Mouse (Mus musculus) heart, postnatal 0 days (tissue): ENCODE data around the gene Specc1l. TPM values are rescaled to one million over a fixed set of nuclear protein-coding genes. Genes with fewer than 3 reads are reported as not detected.
"Not testable (repeated sequence)": the region's sequence is repeated elsewhere in the genome, so short reads cannot be mapped to it uniquely, and the experiment has no call there.

Experiments
- ATAC-seq: fragments of 200-750 bp; cut with Nextera tagmentation; 2 replicates; pipeline ENCODE4 v1.8.0; 2017; ENCODE audit warnings: low read depth, moderate number of reproducible peaks, moderate library complexity; ENCODE audit not compliant: insufficient read depth
- DNase-seq: peaks from one replicate; pipeline ENCODE4 v3.0.0-alpha.2; 2016; ENCODE audit warnings: low spot score
- H3K27ac ChIP-seq: fragments of 300-500 bp; sonication (generic); 2 replicates; pipeline ENCODE4 v1.5.1; 2014; ENCODE audit warnings: low read depth, mild to moderate bottlenecking
- H3K27me3 ChIP-seq: fragments of 300-500 bp; sonication (generic); 2 replicates; pipeline ENCODE4 v1.6.1; 2014; ENCODE audit warnings: low read length, mixed read lengths; ENCODE audit not compliant: control insufficient read depth, insufficient read depth
- H3K36me3 ChIP-seq: fragments of 300-500 bp; sonication (generic); replicated peaks from 2 replicates; pipeline ENCODE4 v1.6.1; 2014; ENCODE audit warnings: low read length, mixed read lengths; ENCODE audit not compliant: control insufficient read depth, insufficient read depth
- H3K4me1 ChIP-seq: fragments of 300-500 bp; sonication (generic); 2 replicates; pipeline ENCODE4 v1.6.1; 2014; ENCODE audit warnings: antibody characterized with exemption; ENCODE audit not compliant: control insufficient read depth, insufficient read depth
- H3K4me2 ChIP-seq: fragments of 300-500 bp; sonication (generic); 2 replicates; pipeline ENCODE4 v1.6.1; 2014; ENCODE audit warnings: low read depth, mild to moderate bottlenecking, low read length, moderate library complexity
- H3K4me3 ChIP-seq: fragments of 300-500 bp; sonication (generic); 2 replicates; pipeline ENCODE4 v1.5.1; 2014; ENCODE audit warnings: low read depth, low read length
- H3K9ac ChIP-seq: fragments of 300-500 bp; sonication (generic); replicated peaks from 2 replicates; pipeline ENCODE4 v1.6.1; 2014; ENCODE audit warnings: low read depth, low read length, mixed read lengths
- H3K9me3 ChIP-seq: fragments of 300-500 bp; sonication (generic); replicated peaks from 2 replicates; pipeline ENCODE4 v1.6.1; 2016; ENCODE audit warnings: low read length; ENCODE audit not compliant: control insufficient read depth
- CTCF ChIP-seq: IDR thresholded peaks from 2 replicates; pipeline ENCODE4 v1.5.1; 2016; ENCODE audit warnings: antibody characterized with exemption, control low read depth, low read depth
- EP300 ChIP-seq: IDR thresholded peaks from 2 replicates; pipeline ENCODE4 v1.6.1; 2016; ENCODE audit warnings: antibody characterized with exemption, low read depth
- whole genome bisulfite sequencing: fragments of 180-500 bp; shearing (Covaris S2); extraction: QIAGEN DNeasy Blood & Tissue Kit; methylation state at CpG from one replicate; pipeline ENCODE4 v1.1.7; 2014; 5-methylcytosine and 5-hydroxymethylcytosine counted together
- polyA plus RNA-seq: library from polyadenylated mRNA; unstranded; fragments of >200 nt; fragmentation: Nextera tagmentation; extraction: Ambion mirVana; gene quantifications from 2 replicates; pipeline ENCODE4 v1.2.1, GENCODE M21; 2015
- total RNA-seq: library from RNA; depleted of rRNA; stranded (reverse); fragments of >200 nt; gene quantifications from 2 replicates; pipeline ENCODE4 v1.2.3, GENCODE M21; 2014; ENCODE audit warnings: low replicate concordance

Specc1l gene
- total and polyA plus RNA-seq, 2 experiments from 2014 or later: 13.3 to 23.4 TPM

GRCm38 (mm10) chr10:75288579-75288978 is 76.7 kb downstream of the Specc1l start:
- H3K4me1 ChIP-seq: no peaks in the 10 kb centered on the region
- no peak overlapping the region for H3K4me2 ChIP-seq
- no peaks in the 10 kb centered on the region for H3K27me3 ChIP-seq
- H3K9ac ChIP-seq: no peak overlapping the region
- no peak overlapping the region for H3K4me3 ChIP-seq
- H3K9me3 ChIP-seq: no peaks in the 10 kb centered on the region
- no peak for TF ChIP-seq CTCF
- TF ChIP-seq EP300: no peak
- no peak overlapping the region; the same call in 1 of the 2 replicates for H3K27ac ChIP-seq
- DNase-seq (no peak), ATAC-seq (no peak)
- peaks cover 26% of the 10 kb centered on the region for H3K36me3 ChIP-seq
- 68% methylated on average over 7 of the region's 7 CpGs for WGBS

GRCm38 (mm10) chr10:75289392-75289791 is 77.5 kb downstream of the Specc1l start:
- H3K4me1 ChIP-seq: 0 out of 2 replicates have a peak, but pooled peaks cover 6% of the 10 kb centered on the region

DNA sequence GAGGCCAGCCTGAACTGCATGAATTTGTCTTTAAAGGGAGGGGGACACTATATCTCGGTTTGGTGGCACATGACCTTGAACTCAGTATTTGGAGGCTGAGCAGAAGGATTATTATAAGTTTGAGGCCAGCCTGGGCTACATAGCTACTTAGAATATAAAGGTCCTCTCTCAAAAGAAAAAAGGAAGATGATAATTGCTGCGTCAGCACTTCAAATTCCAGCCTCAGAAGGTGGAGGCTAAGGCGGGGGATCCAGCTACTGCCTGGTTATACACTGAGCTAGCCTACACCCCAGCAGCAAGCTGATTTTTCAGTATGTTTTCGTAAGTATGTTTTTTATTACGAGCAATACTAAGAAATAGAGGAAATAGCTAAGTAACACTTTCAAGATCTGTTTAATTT is 78.8 kb downstream of the Specc1l start:
- DNase-seq: no peak
- Histone ChIP-seq H3K4me1 (0 out of 2 replicates have a peak, but pooled peaks cover 6% of the 10 kb centered on the region), H3K27ac (no peak overlapping the region), H3K4me3 (no peak overlapping the region), H3K9me3 (no peaks in the 10 kb centered on the region), H3K27me3 (no peaks in the 10 kb centered on the region), H3K4me2 (no peak overlapping the region), H3K9ac (no peak overlapping the region), H3K36me3 (peaks cover 19% of the 10 kb centered on the region)
- WGBS: 89% methylated on average over 5 of the region's 5 CpGs
- TF ChIP-seq EP300 (no peak), CTCF (no peak)
- ATAC-seq: no peak

More at GRCm38 (mm10) chr10:75289392-75289791, 77.5 kb downstream of the Specc1l start:
- 53% methylated on average over 4 of the region's 4 CpGs for WGBS
- no peak overlapping the region for H3K27ac ChIP-seq
- peaks cover 19% of the 10 kb centered on the region for H3K36me3 ChIP-seq
- H3K4me2 ChIP-seq: no peak overlapping the region
- TF ChIP-seq EP300: no peak
- TF ChIP-seq CTCF: no peak
- no peaks in the 10 kb centered on the region for H3K27me3 ChIP-seq
- no peak overlapping the region for H3K4me3 ChIP-seq
- H3K9ac ChIP-seq: no peak overlapping the region
- ATAC-seq (no peak), DNase-seq (no peak)
- H3K9me3 ChIP-seq: no peaks in the 10 kb centered on the region

GRCm38 (mm10) chr10:75291338-75291737 is 79.5 kb downstream of the Specc1l start:
- Histone ChIP-seq H3K4me1 (0 out of 2 replicates have a peak, but pooled peaks cover 6% of the 10 kb centered on the region), H3K4me2 (no peak overlapping the region), H3K36me3 (peaks cover 23% of the 10 kb centered on the region), H3K9me3 (no peaks in the 10 kb centered on the region), H3K27ac (no peak overlapping the region), H3K27me3 (no peaks in the 10 kb centered on the region), H3K4me3 (no peak overlapping the region), H3K9ac (no peak overlapping the region)
- TF ChIP-seq EP300: no peak
- WGBS: 63% methylated on average over 1 of the region's 1 CpGs
- no peak for DNase-seq
- no peak for ATAC-seq

DNA sequence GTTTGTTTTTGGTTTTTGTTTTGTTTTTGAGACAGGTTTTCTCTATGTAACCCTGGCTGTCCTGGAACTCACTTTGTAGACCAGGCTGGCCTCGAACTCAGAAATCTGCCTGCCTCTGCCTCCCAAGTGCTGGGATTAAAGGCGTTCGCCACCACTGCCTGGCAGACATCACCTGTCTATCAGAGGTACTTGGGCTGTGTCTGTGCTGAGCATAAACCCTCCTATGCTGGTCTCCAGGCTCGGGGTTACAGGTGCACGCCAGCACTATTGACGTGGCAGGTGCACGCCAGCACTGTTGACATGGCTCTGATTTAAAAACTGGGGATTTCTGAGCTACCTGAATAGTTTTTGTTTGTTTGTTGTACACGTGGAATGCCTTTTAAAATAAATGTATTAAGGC is 80.3 kb downstream of the Specc1l start:
- DNase-seq, H3K4me1 ChIP-seq, H3K27me3 ChIP-seq, ATAC-seq, H3K4me2 ChIP-seq, H3K9me3 ChIP-seq, H3K9ac ChIP-seq, H3K4me3 ChIP-seq, H3K27ac ChIP-seq: not testable (repeated sequence)
- WGBS: 94% methylated on average over 8 of the region's 8 CpGs
- peaks cover 27% of the 10 kb centered on the region for H3K36me3 ChIP-seq

- Histone ChIP-seq H3K4me2 (no peak overlapping the region), H3K27ac (no peak overlapping the region)
- ATAC-seq: no peak
Measured at GRCm38 (mm10) chr10:75293288-75293687, 81.4 kb downstream of the Specc1l start.

More at GRCm38 (mm10) chr10:75293288-75293687, 81.4 kb downstream of the Specc1l start:
- no peak for DNase-seq
- no peak for TF ChIP-seq CTCF
- TF ChIP-seq EP300: no peak
- Histone ChIP-seq H3K36me3 (peaks cover 21% of the 10 kb centered on the region), H3K4me3 (no peak overlapping the region), H3K4me1 (0 out of 2 replicates have a peak, but pooled peaks cover 6% of the 10 kb centered on the region), H3K9me3 (no peaks in the 10 kb centered on the region), H3K27me3 (no peaks in the 10 kb centered on the region), H3K9ac (no peak overlapping the region)
- WGBS: 28% methylated on average over 3 of the region's 3 CpGs
